Mouse (Mus musculus): ENCODE data around the gene Fahd2a.

DNA sequence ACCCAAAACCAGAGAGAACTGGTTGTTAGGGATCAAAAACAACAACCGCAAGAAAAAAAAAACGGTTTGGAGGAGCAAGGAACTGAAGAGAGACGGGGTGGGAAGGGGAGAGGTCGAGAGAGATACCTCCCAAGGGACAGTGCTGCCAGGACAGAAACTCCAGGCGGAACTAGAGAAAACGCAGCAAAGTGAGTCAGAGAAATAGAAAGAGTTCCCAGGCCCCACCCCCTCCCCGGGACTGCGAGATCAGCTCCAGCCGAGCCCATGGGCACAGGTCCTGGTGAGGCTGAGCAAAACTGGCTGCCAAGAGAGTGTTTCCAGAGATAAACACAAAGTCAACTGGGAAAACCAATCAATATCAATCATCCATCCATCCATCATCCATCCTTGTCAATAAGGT is 17.0 kb upstream of the Fahd2a start:
- TF ChIP-seq CTCF (IDR thresholded peaks at IDR 0.05; ENCODE audit: low read depth, low read length) (no peak), POLR2A (IDR thresholded peaks at IDR 0.05; ENCODE audit: insufficient read depth, low read length) (no peak)

Measured in ES-Bruce4 (cell line).